Mouse (Mus musculus) kidney, embryonic 15.5 days (tissue): ENCODE data around the gene Usp39. TPM values are rescaled to one million over a fixed set of nuclear protein-coding genes. Genes with fewer than 3 reads are reported as not detected.
A peak's percentile ranks its signal among the peaks of the same experiment; 100 is the strongest.

Experiments used
- ATAC-seq: fragments of 200-750 bp; cut with Nextera tagmentation; replicated peaks from 2 replicates; pipeline ENCODE4 v1.8.0; 2017; ENCODE audit warnings: moderate TSS enrichment; ENCODE audit not compliant: low FRiP score
- H3K27ac ChIP-seq: fragments of 300-500 bp; sonication (generic); 2 replicates; pipeline ENCODE4 v1.5.1; 2015; ENCODE audit warnings: mild to moderate bottlenecking, inconsistent platforms
- H3K27me3 ChIP-seq: fragments of 300-500 bp; sonication (generic); 2 replicates; pipeline ENCODE4 v1.6.1; 2015; ENCODE audit warnings: inconsistent platforms
- H3K36me3 ChIP-seq: fragments of 300-500 bp; sonication (generic); 2 replicates; pipeline ENCODE4 v1.6.1; 2015; ENCODE audit warnings: inconsistent platforms
- H3K4me1 ChIP-seq: fragments of 300-500 bp; sonication (generic); 2 replicates; pipeline ENCODE4 v1.6.1; 2015; ENCODE audit warnings: inconsistent platforms
- H3K4me2 ChIP-seq: fragments of 300-500 bp; sonication (generic); 2 replicates; pipeline ENCODE4 v1.6.1; 2015; ENCODE audit warnings: moderate library complexity, mild to moderate bottlenecking, inconsistent platforms
- H3K4me3 ChIP-seq: fragments of 300-500 bp; sonication (generic); replicated peaks from 2 replicates; pipeline ENCODE4 v1.5.1; 2015; ENCODE audit warnings: mild to moderate bottlenecking, inconsistent platforms
- H3K9ac ChIP-seq: fragments of 300-500 bp; sonication (generic); 2 replicates; pipeline ENCODE4 v1.6.1; 2015; ENCODE audit warnings: mild to moderate bottlenecking, inconsistent platforms
- H3K9me3 ChIP-seq: fragments of 300-500 bp; sonication (generic); replicated peaks from 2 replicates; pipeline ENCODE4 v1.6.1; 2016; ENCODE audit warnings: inconsistent platforms
- WGBS: fragments of 180-500 bp; shearing (Covaris S2); methylation state at CpG from one replicate; pipeline ENCODE4 v1.1.7; 2015; ENCODE audit warnings: mixed read lengths; 5-methylcytosine and 5-hydroxymethylcytosine counted together
- polyA plus RNA-seq: library from polyadenylated mRNA; unstranded; fragments of >200 nt; fragmentation: Nextera tagmentation; extraction: Ambion mirVana; gene quantifications from 2 replicates; pipeline ENCODE4 v1.2.1, GENCODE M21; 2015

Usp39 gene
- polyA plus RNA-seq, 1 experiment from 2014 or later = 50.3 TPM

GRCm38 (mm10) chr6:72345633-72346032 is 649 bp upstream of the Usp39 start:
- H3K4me3 ChIP-seq = peak overlapping the region; percentile 88; the same call in 1 of the 2 replicates
- no peaks in the 10 kb centered on the region for H3K27me3 ChIP-seq
- peak overlapping the region; percentile 80 for H3K4me2 ChIP-seq
- no peak overlapping the region; the same call in 1 of the 2 replicates for H3K27ac ChIP-seq
- no peaks in the 10 kb centered on the region for H3K9me3 ChIP-seq
- no peak for ATAC-seq
- 51% methylated on average over 6 of the region's 6 CpGs for WGBS
- peaks cover 24% of the 10 kb centered on the region for H3K36me3 ChIP-seq
- no peak overlapping the region for H3K9ac ChIP-seq
- peaks cover 42% of the 10 kb centered on the region for H3K4me1 ChIP-seq

GRCm38 (mm10) chr6:72344396-72345073 is 449 bp downstream of the Usp39 start:
- Histone ChIP-seq H3K4me2 (peak overlapping the region; percentile 80), H3K9ac (peak overlapping the region; percentile 89), H3K36me3 (peaks cover 18% of the 10 kb centered on the region), H3K4me3 (peak overlapping the region; percentile 88), H3K27me3 (no peaks in the 10 kb centered on the region), H3K9me3 (no peaks in the 10 kb centered on the region), H3K4me1 (peaks cover 43% of the 10 kb centered on the region), H3K27ac (peak overlapping the region; percentile 63; the same call in 1 of the 2 replicates)
- ATAC-seq = peak; percentile 33; the same call in 1 of the 2 replicates
- under 1% methylated on average over 42 of the region's 42 CpGs for WGBS

DNA sequence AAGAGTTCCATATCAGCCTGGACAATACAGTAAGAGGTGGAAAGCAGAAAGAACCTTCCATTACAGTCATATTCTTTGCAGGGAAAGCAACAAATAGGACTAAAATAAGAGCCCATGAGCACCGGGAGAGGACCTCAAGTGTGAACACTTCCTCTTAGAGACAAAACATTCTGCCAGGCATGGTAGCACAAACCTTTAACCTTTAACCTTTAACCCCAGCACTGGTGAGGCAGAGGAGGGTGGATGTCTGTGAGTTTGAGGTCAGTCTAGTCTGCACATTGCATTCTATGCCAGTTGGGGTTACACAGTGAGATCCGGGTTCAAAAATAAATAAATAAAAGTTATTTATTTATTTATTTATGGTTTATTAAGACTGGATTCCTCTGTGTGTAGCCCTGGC is 4.5 kb downstream of the Usp39 start:
- no peak for ATAC-seq
- Histone ChIP-seq H3K9ac (no peak overlapping the region), H3K9me3 (no peaks in the 10 kb centered on the region), H3K4me3 (no peak overlapping the region), H3K4me1 (peaks cover 17% of the 10 kb centered on the region), H3K36me3 (peaks cover 46% of the 10 kb centered on the region), H3K4me2 (no peak overlapping the region), H3K27me3 (no peaks in the 10 kb centered on the region), H3K27ac (no peak overlapping the region)
- WGBS = 48% methylated on average over 2 of the region's 2 CpGs

- H3K4me3 ChIP-seq = no peak overlapping the region
- 74% methylated on average over 5 of the region's 5 CpGs for WGBS
- no peak overlapping the region for H3K9ac ChIP-seq
- no peak overlapping the region for H3K27ac ChIP-seq
- no peaks in the 10 kb centered on the region for H3K9me3 ChIP-seq
- H3K27me3 ChIP-seq = no peaks in the 10 kb centered on the region
- H3K4me2 ChIP-seq = no peak overlapping the region
- ATAC-seq = no peak
- H3K36me3 ChIP-seq = peaks cover 97% of the 10 kb centered on the region
- H3K4me1 ChIP-seq = no peaks in the 10 kb centered on the region
These were observed 11.9 kb downstream of the Usp39 start for GRCm38 (mm10) chr6:72333111-72333510.

DNA sequence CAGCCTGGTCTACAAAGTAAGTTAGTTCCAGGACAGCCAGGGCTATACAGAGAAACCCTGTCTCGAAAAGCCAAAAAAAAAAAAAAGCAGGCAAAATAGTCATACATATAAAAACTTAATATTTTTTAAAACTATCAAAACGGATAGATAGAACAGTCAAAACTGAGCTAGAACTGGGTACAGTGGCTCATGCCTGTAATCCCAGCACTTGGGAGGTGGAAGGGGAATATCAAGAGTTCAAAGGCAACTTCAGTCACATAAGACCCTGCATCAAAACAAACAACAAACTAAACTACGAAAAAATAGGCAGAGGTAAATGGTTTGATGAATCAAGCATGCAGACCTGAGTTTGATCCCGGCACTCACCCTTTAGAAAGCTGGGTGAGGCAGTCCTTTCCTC is 14.9 kb downstream of the Usp39 start:
- no peak for ATAC-seq
- 89% methylated on average over 4 of the region's 4 CpGs for WGBS
- Histone ChIP-seq H3K4me3 (no peak overlapping the region), H3K9ac (no peak overlapping the region), H3K4me1 (no peaks in the 10 kb centered on the region), H3K9me3 (no peaks in the 10 kb centered on the region), H3K27me3 (no peaks in the 10 kb centered on the region), H3K27ac (no peak overlapping the region), H3K4me2 (no peak overlapping the region), H3K36me3 (peaks cover 93% of the 10 kb centered on the region)

- H3K9me3 ChIP-seq = no peaks in the 10 kb centered on the region
- no peak overlapping the region for H3K27ac ChIP-seq
- H3K4me2 ChIP-seq = no peak overlapping the region
- no peaks in the 10 kb centered on the region for H3K27me3 ChIP-seq
- no peak for ATAC-seq
- no peaks in the 10 kb centered on the region for H3K4me1 ChIP-seq
- 92% methylated on average over 5 of the region's 5 CpGs for WGBS
- H3K36me3 ChIP-seq = peaks cover 93% of the 10 kb centered on the region
- H3K4me3 ChIP-seq = no peak overlapping the region
- no peak overlapping the region for H3K9ac ChIP-seq
These were observed 16.0 kb downstream of the Usp39 start for GRCm38 (mm10) chr6:72329019-72329418.

GRCm38 (mm10) chr6:72326274-72326673 is 18.7 kb downstream of the Usp39 start:
- Histone ChIP-seq H3K4me2 (no peak overlapping the region), H3K4me3 (no peak overlapping the region), H3K4me1 (no peaks in the 10 kb centered on the region), H3K36me3 (peaks cover 94% of the 10 kb centered on the region), H3K27ac (no peak overlapping the region), H3K9me3 (no peaks in the 10 kb centered on the region), H3K9ac (no peak overlapping the region), H3K27me3 (no peaks in the 10 kb centered on the region)
- ATAC-seq = no peak
- 71% methylated on average over 6 of the region's 6 CpGs for WGBS

- no peak for ATAC-seq
- 92% methylated on average over 6 of the region's 6 CpGs for WGBS
These were observed 21.0 kb downstream of the Usp39 start for GRCm38 (mm10) chr6:72323786-72324508.

DNA sequence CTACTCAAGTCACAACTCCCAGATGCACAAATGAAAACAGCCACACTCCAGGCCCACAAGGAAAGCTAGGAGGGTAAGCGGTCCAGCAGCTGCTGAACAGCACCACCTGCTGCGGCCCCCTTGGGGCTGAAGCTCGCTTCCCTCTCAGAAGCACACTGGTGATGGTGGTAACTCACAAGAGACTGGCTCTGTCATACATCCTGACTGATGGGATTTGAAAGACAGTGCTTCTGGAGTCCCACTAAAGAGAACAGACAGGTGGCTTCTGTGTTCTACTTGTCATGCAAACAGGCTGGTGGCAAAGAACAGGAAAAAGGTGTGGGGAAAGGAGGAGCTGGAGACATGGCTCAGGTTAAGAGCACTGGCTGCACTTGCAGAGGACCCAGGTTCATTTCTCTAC is 22.0 kb downstream of the Usp39 start:
- Histone ChIP-seq H3K27me3 (no peaks in the 10 kb centered on the region), H3K4me2 (no peak overlapping the region), H3K4me3 (no peak overlapping the region), H3K9me3 (no peaks in the 10 kb centered on the region), H3K27ac (no peak overlapping the region), H3K9ac (no peak overlapping the region), H3K4me1 (no peaks in the 10 kb centered on the region), H3K36me3 (peaks cover 97% of the 10 kb centered on the region)
- 99% methylated on average over 3 of the region's 3 CpGs for WGBS
- no peak for ATAC-seq

More at GRCm38 (mm10) chr6:72323786-72324508, 21.0 kb downstream of the Usp39 start:
- Histone ChIP-seq H3K4me1 (no peaks in the 10 kb centered on the region), H3K4me3 (no peak overlapping the region), H3K9me3 (no peaks in the 10 kb centered on the region), H3K4me2 (no peak overlapping the region), H3K36me3 (peaks cover 97% of the 10 kb centered on the region), H3K27ac (no peak overlapping the region), H3K27me3 (no peaks in the 10 kb centered on the region), H3K9ac (no peak overlapping the region)

- WGBS = 83% methylated on average over 11 of the region's 11 CpGs
These were observed 26.0 kb downstream of the Usp39 start for GRCm38 (mm10) chr6:72319019-72319418.

GRCm38 (mm10) chr6:72318440-72318839 is 26.5 kb downstream of the Usp39 start:
- H3K27ac ChIP-seq = no peak overlapping the region
- 79% methylated on average over 5 of the region's 5 CpGs for WGBS
- H3K27me3 ChIP-seq = no peaks in the 10 kb centered on the region
- 0 out of 2 replicates have a peak, but pooled peaks cover 3% of the 10 kb centered on the region for H3K4me1 ChIP-seq
- H3K36me3 ChIP-seq = peaks cover 78% of the 10 kb centered on the region
- no peaks in the 10 kb centered on the region for H3K9me3 ChIP-seq
- no peak overlapping the region for H3K4me3 ChIP-seq
- ATAC-seq = no peak
- no peak overlapping the region for H3K9ac ChIP-seq
- H3K4me2 ChIP-seq = no peak overlapping the region

More at GRCm38 (mm10) chr6:72319019-72319418, 26.0 kb downstream of the Usp39 start:
- ATAC-seq = no peak
- Histone ChIP-seq H3K27me3 (no peaks in the 10 kb centered on the region), H3K4me2 (no peak overlapping the region), H3K36me3 (peaks cover 84% of the 10 kb centered on the region), H3K27ac (no peak overlapping the region), H3K4me1 (0 out of 2 replicates have a peak, but pooled peaks cover 3% of the 10 kb centered on the region), H3K9me3 (no peaks in the 10 kb centered on the region), H3K9ac (no peak overlapping the region), H3K4me3 (no peak overlapping the region)

DNA sequence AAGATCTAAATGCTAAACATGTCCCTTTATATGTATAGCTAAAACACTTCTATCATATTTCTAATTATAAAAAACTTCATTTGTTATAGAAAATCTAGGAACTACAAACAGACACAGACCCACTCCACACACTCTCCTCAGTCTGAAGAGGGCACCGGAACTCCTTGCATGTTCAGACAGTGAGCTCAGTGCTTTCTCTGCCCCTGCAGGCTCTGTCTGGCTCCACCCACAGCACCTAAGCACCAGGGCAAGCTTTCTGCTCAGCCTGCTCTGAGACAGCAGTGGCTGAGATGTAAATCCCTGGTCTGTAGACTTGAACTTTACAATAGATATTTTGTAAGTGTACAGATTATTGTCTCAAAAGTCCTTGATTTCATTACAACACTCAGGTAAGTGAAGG is 28.9 kb downstream of the Usp39 start:
- 88% methylated on average over 1 of the region's 1 CpGs for WGBS
- no peak for ATAC-seq

More for the DNA sequence above, 28.9 kb downstream of the Usp39 start:
- Histone ChIP-seq H3K27me3 (no peaks in the 10 kb centered on the region), H3K4me2 (no peak overlapping the region), H3K9ac (no peak overlapping the region), H3K4me3 (no peak overlapping the region), H3K4me1 (0 out of 2 replicates have a peak, but pooled peaks cover 3% of the 10 kb centered on the region), H3K9me3 (no peaks in the 10 kb centered on the region), H3K36me3 (peaks cover 61% of the 10 kb centered on the region), H3K27ac (no peak overlapping the region)
